Mouse (Mus musculus): ENCODE results near the gene Apoe. TPM values are rescaled to one million over a fixed set of nuclear protein-coding genes. Genes with fewer than 3 reads are reported as not detected.

The Apoe gene
- total RNA-seq, 2 experiments from 2014 or later, result 270 to 319 TPM

DNA sequence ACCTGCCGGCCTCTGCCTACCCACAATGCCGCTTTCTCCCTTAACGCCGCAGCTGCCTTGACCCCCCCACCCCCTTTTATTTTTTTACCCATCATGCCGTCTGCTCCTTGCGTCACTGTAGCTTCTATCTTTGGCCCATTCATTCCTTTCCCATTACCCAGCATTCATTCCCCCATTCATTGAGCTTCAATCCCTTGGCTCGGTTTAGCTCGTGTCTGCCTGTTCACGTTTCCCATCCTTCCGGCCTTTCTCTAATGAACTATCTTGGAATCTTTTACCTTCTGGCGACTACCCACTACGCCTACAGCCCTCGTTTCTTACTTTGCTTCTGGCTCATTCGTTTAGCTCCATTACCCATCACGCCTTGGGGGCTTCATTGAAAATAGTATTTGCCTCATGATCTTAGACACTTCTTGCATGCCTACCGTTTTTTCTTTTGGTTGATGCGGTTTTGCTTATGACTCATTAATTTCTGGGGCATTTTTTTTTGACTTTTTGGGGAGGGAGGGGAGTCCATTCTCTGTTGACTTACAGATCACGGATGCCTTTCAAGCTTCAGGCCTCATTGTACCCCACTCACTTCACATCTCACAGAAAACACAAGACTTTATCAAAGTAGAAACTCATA is 17.2 kb upstream of the Apoe start:
- DNase-seq, result no peak

DNA sequence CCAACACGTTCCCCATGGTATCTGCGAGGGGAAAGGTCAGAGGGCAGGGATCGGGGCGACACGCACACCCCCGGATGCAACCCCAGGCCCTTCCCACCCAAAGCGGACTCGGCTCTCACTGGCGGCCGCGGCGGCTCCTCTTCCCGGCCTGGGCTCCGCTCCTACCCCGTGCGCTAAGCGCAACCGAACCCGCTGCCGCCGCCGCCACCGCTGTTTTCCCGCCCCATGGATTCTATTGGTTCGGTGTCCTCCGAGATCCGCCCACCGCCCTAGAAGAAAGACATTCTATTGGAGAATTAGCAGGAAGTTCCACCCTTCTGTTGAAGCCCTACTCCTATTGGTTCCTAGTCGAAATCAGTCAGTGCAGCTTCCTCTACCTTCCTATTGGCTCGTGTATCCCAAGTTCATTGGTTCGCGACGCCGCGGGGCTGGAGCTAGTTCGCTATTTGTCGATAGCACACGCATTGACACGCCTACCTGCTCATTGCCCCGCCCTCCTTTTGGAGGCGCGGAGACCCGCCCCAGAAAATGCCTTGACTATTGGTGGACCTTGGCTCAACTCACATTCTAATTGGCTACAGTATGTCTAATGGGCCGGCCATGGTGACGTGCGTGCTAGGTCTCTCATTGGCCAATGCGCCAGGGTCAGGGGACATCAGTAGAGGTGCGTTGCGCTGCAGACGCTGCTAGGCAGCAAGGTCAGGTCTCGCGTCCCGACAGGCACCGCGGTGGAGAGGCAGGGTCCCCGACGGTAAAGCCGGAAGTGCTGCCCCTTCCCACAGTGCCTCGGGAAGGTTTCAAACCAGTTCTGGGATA is 16.5 kb upstream of the Apoe start, which contains the start of gene Tomm40:
Gene Tomm40 (minus strand): TSS at position 200 of the 816 bp plus-strand sequence.
- peak; percentile 99 to 100 for DNase-seq

DNA sequence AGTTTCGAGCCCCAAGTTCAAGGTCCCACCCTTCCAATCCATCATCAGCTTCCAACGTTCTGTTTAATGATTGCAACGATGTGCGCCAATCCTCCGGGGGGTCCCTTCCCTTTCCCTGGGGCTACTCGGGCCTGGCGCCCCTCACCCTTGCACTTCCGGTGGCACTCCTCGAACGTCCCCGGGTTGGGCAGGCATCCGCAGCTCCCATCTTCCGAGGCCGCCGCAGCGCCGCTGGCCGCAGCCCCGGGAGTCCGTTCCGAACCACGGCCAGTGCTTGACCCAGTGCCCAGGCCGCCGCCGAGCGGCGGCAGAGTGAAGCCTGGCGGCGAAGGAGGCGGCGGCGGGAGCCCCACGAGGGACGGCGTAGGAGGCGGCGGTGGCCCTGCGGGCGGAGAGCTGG is 15.8 kb upstream of the Apoe start:
- DNase-seq, result no peak

DNA sequence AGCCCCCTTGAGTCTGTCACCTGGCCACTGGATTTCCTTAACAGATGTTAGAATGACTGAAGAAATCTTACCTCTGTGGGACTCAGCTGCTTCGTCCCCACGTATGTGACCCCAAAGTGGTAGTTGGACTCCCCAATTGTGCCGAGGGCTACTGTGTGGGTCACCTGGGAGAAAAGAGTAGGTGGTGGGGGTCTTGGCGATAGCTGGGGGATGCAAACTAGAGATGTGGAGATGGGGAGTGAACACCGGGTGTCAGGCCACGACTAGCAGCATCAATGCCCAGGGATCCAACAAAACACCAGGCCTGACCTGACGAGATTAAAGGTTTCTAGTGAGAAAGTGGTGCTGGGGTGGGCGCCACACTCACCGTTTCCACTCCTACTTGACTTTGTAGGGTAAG is 14.6 kb upstream of the Apoe start:
- no peak for DNase-seq

DNA sequence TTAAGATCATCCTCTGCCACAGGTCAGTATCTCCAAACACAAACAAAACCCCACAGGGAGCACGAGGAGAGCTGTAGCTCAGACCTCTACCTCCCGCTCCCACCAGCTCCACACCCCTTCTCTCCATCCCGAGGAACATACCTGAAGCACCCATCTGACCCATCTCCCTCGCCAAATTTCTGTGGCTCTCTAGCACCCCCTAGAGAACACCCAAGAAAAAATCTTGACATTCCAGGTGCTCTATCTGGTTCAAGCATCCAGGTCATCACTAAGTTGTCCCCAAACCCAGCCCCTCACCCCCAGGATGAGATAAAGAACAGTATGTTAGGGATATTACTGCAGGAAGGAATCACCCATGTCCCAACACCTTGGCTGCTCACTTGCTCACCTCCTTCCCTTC is 14.2 kb upstream of the Apoe start:
- peak; percentile 23 to 61 for DNase-seq

DNA sequence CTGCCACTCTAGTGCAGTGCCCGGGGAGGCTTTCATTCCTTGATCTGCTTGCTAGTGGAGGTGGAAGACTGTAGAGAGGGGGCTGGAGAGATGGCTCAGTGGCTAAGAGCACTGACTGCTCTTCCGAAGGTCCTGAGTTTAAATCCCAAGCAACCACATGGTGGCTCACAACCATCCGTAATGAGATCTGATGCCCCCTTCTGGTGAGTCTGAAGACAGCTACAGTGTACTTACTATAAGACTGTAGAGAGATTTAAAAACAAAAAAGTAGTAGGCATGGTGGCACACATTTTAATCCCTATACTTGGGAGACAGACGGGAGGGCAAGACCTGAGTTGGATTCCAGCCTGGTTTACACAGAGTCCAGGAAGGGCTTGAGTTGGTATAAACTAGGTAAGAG is 13.4 kb upstream of the Apoe start:
- no peak for DNase-seq

DNA sequence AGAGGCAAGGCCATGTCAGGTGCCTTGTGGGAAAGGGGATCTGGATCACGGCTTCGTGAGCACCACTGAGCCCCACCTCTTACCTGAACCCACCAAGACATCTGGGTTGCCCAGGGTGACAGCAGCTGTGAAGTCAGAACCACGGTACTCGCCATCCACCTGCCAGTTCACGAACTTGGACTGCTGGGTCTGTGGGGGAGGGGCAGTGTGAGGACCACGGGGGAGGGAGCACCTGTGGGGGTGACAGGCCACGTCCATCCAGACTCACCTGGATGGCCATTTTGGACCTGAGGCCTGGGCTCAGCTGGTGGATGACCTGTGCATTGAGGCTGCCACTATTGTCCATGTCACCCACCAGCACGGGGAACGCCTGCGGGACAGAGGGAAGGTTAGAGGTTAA is 11.7 kb upstream of the Apoe start:
- DNase-seq, result no peak

DNA sequence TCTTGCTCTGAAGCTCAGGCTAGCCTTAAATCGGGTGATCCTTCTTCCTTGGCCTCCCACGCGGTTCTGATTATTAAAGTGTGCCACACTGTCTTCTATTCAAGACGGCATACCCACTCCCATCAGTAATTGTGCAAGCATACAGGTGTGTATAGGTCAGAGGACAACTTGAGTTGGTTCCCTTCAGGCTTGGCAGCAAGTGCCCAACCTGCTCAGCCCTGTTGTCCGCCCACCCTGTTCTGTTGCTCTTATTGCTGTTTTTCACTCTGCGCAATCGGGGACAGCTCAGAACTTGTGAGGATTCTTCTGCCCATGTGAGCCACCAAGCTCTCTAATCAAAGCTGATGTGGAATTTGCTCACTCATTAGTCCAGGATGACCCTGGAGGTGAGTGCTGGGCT is 6.3 kb upstream of the Apoe start:
- DNase-seq, result no peak

DNA sequence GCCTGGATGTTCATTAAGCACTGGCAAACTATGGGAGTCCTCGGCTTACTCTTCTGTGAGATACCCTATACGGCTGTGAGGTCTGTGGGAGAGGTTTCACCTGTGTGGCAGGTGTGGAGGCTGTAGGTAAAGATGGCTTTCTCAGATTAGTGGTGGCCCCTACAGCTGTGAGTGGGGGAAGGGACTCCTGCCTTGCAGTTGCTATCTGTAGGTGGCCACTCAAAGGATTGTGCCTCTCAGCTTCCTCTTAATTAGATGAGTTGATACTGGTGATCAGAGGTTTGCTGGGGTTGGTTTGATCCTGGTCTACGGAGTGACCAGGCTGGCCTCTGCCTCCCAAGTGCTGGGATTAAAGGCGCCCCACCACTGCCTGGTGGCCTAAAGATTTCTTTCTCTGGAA is 5.5 kb upstream of the Apoe start:
- DNase-seq, result no peak

DNA sequence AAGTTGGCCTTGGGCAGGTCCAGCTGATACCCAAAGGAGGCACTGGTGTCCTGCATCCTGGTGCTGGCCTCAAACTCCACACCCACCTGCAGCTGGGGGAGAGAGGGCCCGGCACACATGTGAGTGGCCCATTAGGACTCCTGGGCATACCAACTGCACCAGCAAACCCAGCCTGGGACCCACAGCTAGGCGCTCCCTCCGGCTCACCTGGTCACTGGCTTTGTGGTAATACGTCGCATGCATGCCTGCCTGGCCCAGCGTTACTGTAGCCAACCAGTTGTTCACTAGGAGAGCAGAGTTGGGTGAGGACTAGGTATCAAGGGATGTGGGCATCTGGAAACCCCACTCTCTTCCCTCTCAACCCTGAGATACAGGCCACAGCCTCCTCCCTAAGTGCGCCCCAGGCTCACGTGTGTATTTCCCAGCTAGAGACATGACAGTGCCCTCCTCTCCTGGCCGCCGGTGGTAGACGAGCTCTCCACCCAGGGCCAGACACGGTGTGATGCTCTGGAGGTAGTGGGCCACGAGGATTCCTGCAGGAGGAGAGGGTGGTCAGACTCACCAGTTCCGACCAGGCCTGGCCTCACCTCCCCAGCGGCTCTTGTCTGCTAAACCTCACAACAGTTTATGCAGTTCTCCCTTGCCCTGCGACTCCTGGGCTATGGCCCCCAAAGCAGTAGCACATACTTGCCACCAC is 4.0 kb upstream of the Apoe start:
- no peak for DNase-seq

DNA sequence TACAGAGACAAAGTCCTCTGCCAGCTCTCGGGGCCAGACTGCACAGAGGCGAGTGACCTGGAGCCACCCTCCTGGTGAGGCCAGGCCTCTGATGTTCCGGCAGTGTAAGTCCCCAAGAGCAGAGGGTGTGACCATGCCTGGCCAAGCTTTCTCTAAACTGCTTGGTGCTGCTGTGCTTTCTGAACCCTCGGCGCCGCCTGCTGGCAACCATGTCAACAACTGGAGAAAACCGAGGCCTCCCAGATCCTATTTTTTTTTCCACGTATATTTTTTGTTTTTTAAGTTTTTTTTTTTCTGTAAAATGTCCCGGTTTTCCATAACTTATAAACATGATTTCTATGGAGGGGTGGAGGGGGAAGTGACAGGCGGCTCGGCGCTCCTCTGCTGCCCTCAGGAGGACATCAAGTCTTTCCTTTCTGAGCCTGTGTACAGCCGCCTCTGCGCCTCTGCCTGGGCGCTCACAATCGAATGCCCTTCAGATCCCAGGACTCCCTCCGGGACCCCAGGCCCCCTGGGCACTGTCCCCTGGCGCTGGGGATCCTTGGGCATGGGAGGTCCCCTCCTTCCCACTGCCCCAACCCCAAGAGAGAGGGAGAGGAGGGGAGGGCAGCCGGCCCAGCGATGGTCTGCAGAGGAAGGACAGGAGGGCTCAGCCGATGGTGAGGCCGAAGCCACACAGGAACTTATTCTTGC is 2.2 kb upstream of the Apoe start:
- peak; percentile 89 to 90 for DNase-seq

DNA sequence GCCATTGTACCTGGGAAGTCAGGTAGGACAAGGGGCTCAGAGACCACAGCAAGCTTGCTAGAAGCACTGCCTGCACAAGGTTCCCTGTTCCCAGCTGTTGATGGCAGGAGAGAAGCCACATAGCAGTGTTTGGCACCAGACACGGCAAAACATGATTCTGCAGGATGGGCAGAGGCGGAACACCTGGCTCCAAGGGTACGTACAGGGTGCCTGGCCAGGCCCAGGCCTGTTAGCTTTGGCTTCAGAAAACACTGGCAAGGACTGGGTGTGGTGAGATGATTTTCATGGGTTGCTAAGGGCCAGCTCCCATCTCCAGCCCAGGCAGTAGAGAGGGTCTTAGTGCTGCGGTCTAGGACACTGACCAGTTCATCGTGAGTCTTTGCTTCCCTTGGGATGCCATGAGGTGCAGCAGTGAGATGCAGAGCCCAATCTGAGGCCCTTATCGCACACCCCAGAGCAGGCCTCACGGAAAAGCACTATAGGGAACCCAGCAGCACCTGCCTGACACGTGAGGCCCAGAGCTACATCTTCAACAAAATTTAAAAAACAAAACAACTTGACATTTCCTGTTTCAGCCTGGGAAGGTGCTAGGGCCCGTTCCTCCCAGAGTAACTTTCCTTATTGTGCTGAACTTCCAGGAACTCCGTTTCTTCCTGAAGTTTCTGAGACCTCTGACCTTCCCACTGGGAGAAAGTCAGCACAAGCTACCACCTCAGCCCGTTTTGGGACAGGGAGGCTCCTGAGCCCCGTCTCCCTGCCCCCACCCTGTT is 1.5 kb upstream of the Apoe start:
- no peak for DNase-seq

DNA sequence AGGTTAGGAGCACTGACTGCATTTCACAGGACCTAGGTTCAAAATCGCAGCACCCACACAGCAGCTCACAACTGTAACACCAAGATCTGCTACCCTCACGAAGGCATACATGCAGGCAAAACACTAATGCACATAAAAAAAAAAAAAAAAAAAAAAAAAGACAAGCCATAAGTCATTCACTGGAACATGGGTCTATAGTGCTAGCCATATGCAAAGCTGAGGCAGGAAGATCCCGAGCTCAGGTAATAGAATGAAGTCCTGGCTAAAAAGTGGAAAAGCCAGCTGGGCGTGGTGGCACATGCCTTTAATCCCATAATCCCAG is 800 bp upstream of the Apoe start:
- no peak for DNase-seq

DNA sequence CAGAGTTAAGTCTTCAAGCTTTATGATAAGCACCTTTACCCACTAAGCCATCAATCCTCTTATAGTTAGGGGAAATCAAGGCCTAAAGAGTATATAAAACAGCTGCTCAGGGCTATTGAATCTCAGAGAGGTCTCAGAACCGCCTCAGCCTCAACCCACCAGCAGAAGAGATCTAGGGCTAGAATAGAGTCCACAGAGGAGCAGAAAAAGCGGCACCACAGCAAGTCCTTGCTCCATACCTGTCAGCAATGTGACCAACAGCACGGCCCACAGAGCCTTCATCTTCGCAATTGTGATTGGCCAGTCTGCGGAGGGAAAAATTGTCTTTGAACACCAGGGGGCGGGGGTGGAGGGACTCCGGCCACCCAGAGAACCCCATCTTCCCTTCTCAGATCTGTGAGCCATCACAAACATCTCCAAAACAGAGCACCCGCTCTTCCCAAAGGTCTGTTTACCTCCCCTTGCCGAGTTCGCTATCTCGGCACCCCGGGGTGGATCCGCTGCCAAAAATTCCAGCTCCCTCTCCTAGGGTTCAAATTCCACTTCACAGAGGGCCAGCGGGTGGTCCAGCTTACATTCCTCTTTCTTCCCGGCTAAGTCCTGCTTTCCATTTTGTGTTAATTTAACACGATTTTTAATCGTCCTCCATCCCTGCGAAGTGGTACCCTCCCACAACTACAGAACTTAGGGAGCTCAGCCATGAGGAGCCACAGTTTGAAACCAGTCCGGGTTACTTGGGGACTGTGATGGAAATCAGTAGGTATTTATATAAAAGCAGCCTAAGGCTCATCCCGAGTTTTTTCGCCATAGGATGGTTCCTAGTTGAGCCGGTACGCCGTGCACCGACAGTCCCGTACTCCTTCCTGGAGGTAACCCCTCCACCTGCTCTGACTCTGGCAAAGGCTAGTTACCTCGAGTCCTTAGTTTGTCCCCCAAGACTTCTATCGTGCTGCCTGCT is 760 bp downstream of the Apoe start:
- peak in 1 of 2 experiments; percentile 56 for DNase-seq

DNA sequence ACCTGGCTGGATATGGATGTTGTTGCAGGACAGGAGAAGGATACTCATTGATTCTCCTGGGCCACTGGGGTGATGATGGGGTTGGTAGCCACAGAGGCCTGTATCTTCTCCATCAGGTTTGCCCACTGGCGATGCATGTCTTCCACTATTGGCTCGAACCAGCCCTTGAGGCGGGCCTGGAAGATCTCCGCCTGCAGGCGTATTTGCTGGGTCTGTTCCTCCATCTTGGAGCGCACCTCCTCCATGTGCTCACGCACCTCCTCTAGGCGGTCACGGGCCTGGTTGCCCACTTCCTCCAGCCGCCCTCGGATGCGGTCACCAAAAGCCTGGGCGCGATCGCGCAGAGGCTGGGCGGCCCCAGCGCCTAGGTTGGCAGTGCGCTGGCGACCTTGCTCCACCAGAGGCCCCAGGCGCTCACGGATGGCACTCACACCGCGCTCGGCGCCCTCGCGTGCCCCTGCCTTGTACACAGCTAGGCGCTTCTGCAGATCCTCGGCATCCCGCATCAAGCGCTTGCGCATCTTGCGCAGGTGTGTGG is 2.6 kb downstream of the Apoe start:
- no peak for DNase-seq

DNA sequence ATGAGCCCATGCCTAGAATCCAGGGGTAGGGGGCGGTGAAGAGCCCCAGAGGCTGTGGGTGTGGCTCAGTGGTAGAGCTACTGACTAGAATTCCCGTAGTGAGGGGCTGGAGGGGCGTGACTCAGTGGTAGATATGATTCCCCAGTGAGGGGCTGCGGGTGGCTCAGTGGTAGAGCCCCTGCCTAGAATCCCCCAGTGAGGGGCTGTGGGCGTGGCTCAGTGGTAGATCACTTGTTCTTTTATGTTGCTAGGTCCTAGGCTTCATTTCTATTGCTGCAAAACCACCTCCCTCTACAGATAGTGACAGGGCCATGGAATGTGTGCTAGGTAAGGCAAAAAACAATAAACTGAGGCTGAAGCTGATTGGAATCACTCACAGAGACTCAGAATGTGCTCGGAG is 3.1 kb downstream of the Apoe start:
- no peak for DNase-seq

DNA sequence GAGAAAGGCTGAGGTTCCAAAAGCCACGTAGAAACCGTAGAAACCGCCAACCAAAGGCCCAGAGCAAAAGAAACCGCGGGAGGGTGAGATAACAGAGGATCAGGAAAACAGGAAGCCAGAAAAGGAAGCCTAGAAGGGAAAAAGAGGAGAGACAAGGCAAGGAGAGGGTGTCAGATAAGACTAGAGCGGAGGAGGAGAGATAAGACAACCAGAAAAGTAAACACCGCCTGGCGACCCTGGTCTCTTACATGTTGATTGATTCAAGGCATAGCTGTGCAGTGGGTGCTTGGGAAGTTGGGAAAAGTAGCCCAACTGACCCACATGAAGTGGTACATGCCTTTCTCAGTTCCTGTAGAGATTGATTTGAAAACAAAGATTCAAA is 3.8 kb downstream of the Apoe start:
- DNase-seq, result no peak

DNA sequence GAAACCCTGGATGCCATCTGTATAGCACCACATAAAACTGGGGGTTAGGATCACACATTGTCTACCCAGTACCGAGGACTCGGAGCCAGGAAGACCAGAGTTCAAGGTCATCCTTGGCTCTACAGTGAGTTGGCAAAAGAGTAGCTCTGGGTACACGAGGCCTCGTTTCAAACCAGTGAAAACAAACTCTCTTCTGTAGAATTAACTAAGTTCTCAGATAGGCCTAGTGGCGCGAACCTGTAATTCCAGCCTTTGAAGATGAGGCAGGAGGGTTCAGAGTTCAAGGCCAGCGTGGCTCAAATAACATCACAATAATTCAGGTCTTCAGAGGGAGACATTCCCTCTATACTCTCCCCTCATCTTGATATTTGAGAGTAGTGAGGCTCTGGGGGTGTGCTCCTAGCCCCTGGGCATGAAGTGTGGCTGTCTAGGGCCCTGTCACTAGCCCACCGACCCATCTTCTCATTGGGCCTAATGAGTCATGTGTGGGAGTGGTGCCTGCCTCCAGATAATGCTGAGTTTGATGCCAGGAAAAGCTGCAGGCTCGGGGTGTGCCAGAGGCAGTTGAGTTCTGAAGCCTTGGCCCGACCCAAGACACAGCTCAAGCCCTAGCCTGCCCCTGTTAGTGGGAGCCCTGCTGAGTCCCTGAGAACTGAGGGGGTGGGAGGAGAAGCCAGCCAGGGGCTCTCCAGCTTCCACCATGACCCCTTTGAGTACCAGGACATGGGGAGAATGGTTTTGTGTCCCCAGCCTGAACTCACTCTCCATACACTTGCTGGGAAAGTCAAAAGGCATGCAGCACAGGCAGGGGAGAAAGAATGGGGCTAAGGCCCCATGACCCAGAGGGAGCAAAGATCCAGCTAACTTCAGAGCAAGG is 4.4 kb downstream of the Apoe start:
- DNase-seq, result no peak

DNA sequence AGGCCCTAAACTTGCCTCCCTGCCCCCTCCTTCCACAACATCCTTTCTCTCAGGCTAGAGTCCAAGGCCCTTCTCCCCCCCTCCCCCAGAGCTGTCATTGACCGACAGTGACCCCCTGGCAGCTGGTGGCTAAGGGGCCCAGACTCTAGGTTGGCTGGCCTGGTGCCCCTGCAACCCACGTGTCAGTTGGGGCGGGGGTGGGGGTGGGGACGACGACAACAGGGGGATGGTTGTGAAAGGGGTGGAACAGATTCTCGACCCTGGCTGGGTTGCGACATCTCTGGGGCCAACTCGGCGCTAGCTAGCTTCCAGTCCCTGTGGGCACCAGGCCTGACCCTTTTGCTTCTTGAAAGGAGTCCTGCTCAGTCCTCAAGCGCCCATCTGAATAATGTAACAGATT is 5.6 kb downstream of the Apoe start:
- peak; percentile 75 to 82 for DNase-seq
